Mouse (Mus musculus) embryonic stem cell, embryonic (primary cell): ENCODE results near the gene Dpysl5.

Source experiments
- CTCF ChIA-PET, 4 experiments: fragments of 300-600 bp in 2 of 4; fragments of 350-600 bp in 2 of 4; sonication (Branson Sonifier 250); formaldehyde crosslinking; loops; one replicate each; lab custom pipeline; 2022; ENCODE audit warnings: inconsistent platforms in 2 of 4; lab: Charles Lee
- POLR2A ChIA-PET, 4 experiments: fragments of 300-600 bp in 2 of 4; fragments of 350-600 bp in 2 of 4; sonication (Branson Sonifier 250); formaldehyde crosslinking; loops; one replicate each; lab custom pipeline; 2022; ENCODE audit warnings: antibody characterized with exemption in 4 of 4, inconsistent platforms in 1 of 4; lab: Charles Lee

Gene Dpysl5

GRCm38 (mm10) chr5:30681970-30682369, 29.4 kb upstream of the Dpysl5 start:
- ChIA-PET CTCF (no interaction called here), POLR2A (interaction anchor here in 1 of 4 experiments (0.8 to 8.3 kb wide), 5 partner anchors 10 to 268 kb away, joined by 3 to 118 read pairs (median 4); partner anchors contain the start of gene Cenpa)

- CTCF ChIA-PET: interaction anchor here in 1 of 4 experiments (1.5 to 1.6 kb wide), 2 partner anchors 36 to 292 kb away, joined by 3 to 4 read pairs; partner anchors contain the start of gene Slc35f6
Measured at GRCm38 (mm10) chr5:30682967-30683600, 28.3 kb upstream of the Dpysl5 start.

GRCm38 (mm10) chr5:30683993-30684392, 27.4 kb upstream of the Dpysl5 start:
- ChIA-PET CTCF (interaction anchor here in 2 of 4 experiments (0.6 to 1.6 kb wide), 3 partner anchors 37 to 293 kb away, joined by 3 to 6 read pairs (median 4); partner anchors contain the start of gene Slc35f6 (in 1 of the 2)), POLR2A (interaction anchor here in 1 of 4 experiments (1.6 to 2.1 kb wide), 2 partner anchors 17 to 30 kb away, joined by 4 to 7 read pairs; partner anchors contain the start of gene Cenpa)

More at GRCm38 (mm10) chr5:30682967-30683600, 28.3 kb upstream of the Dpysl5 start:
- POLR2A ChIA-PET: interaction anchor here in 1 of 4 experiments (1.6 to 8.3 kb wide), 3 partner anchors 16 to 31 kb away, joined by 4 to 118 read pairs (median 7); partner anchors contain the start of gene Cenpa

- POLR2A ChIA-PET: interaction anchor here in 3 of 4 experiments (0.6 to 3.0 kb wide), 5 partner anchors 10 to 451 kb away, joined by 3 to 14 read pairs (median 3); no protein-coding TSS in a partner anchor
- CTCF ChIA-PET: interaction anchor here (0.5 to 2.3 kb wide), 38 partner anchors 10 to 960 kb away, joined by 3 to 17 read pairs (median 3); partner anchors contain the start of genes Cenpa (in 1 of the 4) and Slc35f6 (in 1 of the 4)
Measured at GRCm38 (mm10) chr5:30686781-30687180, 24.6 kb upstream of the Dpysl5 start.

GRCm38 (mm10) chr5:30700361-30701000, 10.9 kb upstream of the Dpysl5 start:
- POLR2A ChIA-PET: interaction anchor here in 2 of 4 experiments (0.9 to 1.6 kb wide), 5 partner anchors 12 to 74 kb away, joined by 3 to 7 read pairs (median 3); no protein-coding TSS in a partner anchor

GRCm38 (mm10) chr5:30701373-30701772, 10.0 kb upstream of the Dpysl5 start:
- ChIA-PET POLR2A (interaction anchor here in 2 of 4 experiments (0.8 to 1.6 kb wide), 7 partner anchors 9 to 168 kb away, joined by 3 to 7 read pairs (median 3); partner anchors contain the start of gene Cenpa (in 1 of the 2)), CTCF (interaction anchor here in 3 of 4 experiments (0.6 to 2.5 kb wide), 6 partner anchors 8 to 273 kb away, joined by 3 to 9 read pairs (median 5); no protein-coding TSS in a partner anchor)

More at GRCm38 (mm10) chr5:30700361-30701000, 10.9 kb upstream of the Dpysl5 start:
- CTCF ChIA-PET: interaction anchor here in 3 of 4 experiments (0.6 to 2.5 kb wide), 6 partner anchors 9 to 274 kb away, joined by 3 to 9 read pairs (median 4); no protein-coding TSS in a partner anchor

- ChIA-PET POLR2A (interaction anchor here in 2 of 4 experiments (0.7 to 1.5 kb wide), 7 partner anchors 8 to 191 kb away, joined by 3 to 7 read pairs (median 3); partner anchors contain the start of gene Cenpa (in 1 of the 2)), CTCF (interaction anchor here in 2 of 4 experiments (0.9 to 2.5 kb wide), 2 partner anchors 8 to 10 kb away, joined by 3 to 9 read pairs; no protein-coding TSS in a partner anchor)
Measured at GRCm38 (mm10) chr5:30701866-30702265, 9.5 kb upstream of the Dpysl5 start.

- ChIA-PET CTCF (interaction anchor here (0.6 to 5.2 kb wide), 79 partner anchors 9 to 988 kb away, joined by 3 to 85 read pairs (median 4); partner anchors contain the start of genes Cgref1 (in 2 of the 4), Ost4 (in 2 of the 4), 1700001C02Rik (in 1 of the 4) and Atraid (in 1 of the 4)), POLR2A (interaction anchor here (0.6 to 1.9 kb wide), 36 partner anchors 9 to 510 kb away, joined by 3 to 8 read pairs (median 4); partner anchors contain the start of genes Atraid (in 1 of the 4), Emilin1 (in 1 of the 4), Gm29609 (in 1 of the 4) and Gtf3c2 (in 1 of the 4))
Measured at GRCm38 (mm10) chr5:30709744-30710383, 1.5 kb upstream of the Dpysl5 start.

GRCm38 (mm10) chr5:30710486-30710885, 878 bp upstream of the Dpysl5 start:
- ChIA-PET POLR2A (interaction anchor here in 3 of 4 experiments (0.6 to 1.9 kb wide), 23 partner anchors 8 to 338 kb away, joined by 3 to 8 read pairs (median 4); partner anchors contain the start of genes Atraid (in 1 of the 3), Emilin1 (in 1 of the 3), Ost4 (in 1 of the 3) and Slc5a6 (in 1 of the 3)), CTCF (interaction anchor here (0.7 to 5.2 kb wide), 39 partner anchors 9 to 338 kb away, joined by 3 to 85 read pairs (median 5); partner anchors contain the start of genes Atraid (in 1 of the 4), Cgref1 (in 1 of the 4), Khk (in 1 of the 4) and Ost4 (in 1 of the 4))

GRCm38 (mm10) chr5:30712002-30712390, 632 bp downstream of the Dpysl5 start:
- ChIA-PET POLR2A (interaction anchor here (0.6 to 2.5 kb wide), 50 partner anchors 8 to 481 kb away, joined by 3 to 25 read pairs (median 4); partner anchors contain the start of genes Agbl5 (in 2 of the 4), Cenpa (in 2 of the 4), Preb (in 2 of the 4) and Atraid (in 1 of the 4)), CTCF (interaction anchor here (0.5 to 5.2 kb wide), 18 partner anchors 11 to 590 kb away, joined by 3 to 85 read pairs (median 7); no protein-coding TSS in a partner anchor)

- POLR2A ChIA-PET: interaction anchor here (0.6 to 2.5 kb wide), 52 partner anchors 8 to 509 kb away, joined by 3 to 25 read pairs (median 4); partner anchors contain the start of genes Agbl5 (in 2 of the 4), Cenpa (in 2 of the 4), Preb (in 2 of the 4) and Atraid (in 1 of the 4)
- CTCF ChIA-PET: interaction anchor here (0.6 to 5.2 kb wide), 18 partner anchors 9 to 589 kb away, joined by 3 to 85 read pairs (median 6); no protein-coding TSS in a partner anchor
Measured at GRCm38 (mm10) chr5:30712441-30713298, 1.3 kb downstream of the Dpysl5 start.

GRCm38 (mm10) chr5:30713299-30713675, 1.9 kb downstream of the Dpysl5 start:
- POLR2A ChIA-PET: interaction anchor here (0.6 to 2.5 kb wide), 40 partner anchors 12 to 508 kb away, joined by 3 to 25 read pairs (median 4); partner anchors contain the start of genes Agbl5 (in 2 of the 4), Cenpa (in 2 of the 4), Preb (in 2 of the 4) and Atraid (in 1 of the 4)

GRCm38 (mm10) chr5:30713691-30714090, 2.3 kb downstream of the Dpysl5 start:
- POLR2A ChIA-PET: interaction anchor here in 3 of 4 experiments (0.6 to 2.5 kb wide), 17 partner anchors 23 to 507 kb away, joined by 3 to 25 read pairs (median 3); partner anchors contain the start of genes Agbl5 (in 1 of the 3) and Cenpa (in 1 of the 3)
- CTCF ChIA-PET: interaction anchor here in 3 of 4 experiments (0.5 to 5.2 kb wide), 7 partner anchors 12 to 409 kb away, joined by 3 to 85 read pairs (median 10); no protein-coding TSS in a partner anchor

More at GRCm38 (mm10) chr5:30713299-30713675, 1.9 kb downstream of the Dpysl5 start:
- CTCF ChIA-PET: interaction anchor here in 2 of 4 experiments (0.6 to 5.2 kb wide), 11 partner anchors 9 to 224 kb away, joined by 3 to 85 read pairs (median 7); no protein-coding TSS in a partner anchor

- ChIA-PET CTCF (interaction anchor here in 2 of 4 experiments (0.5 to 0.6 kb wide), 2 partner anchors 30 to 82 kb away, joined by 3 read pairs; no protein-coding TSS in a partner anchor), POLR2A (interaction anchor here in 1 of 4 experiments (0.8 kb wide), 1 partner anchor 59 kb away, joined by 3 read pairs; no protein-coding TSS in a partner anchor)
Measured at GRCm38 (mm10) chr5:30716311-30716710, 4.9 kb downstream of the Dpysl5 start.

- POLR2A ChIA-PET: no interaction called here
Measured at GRCm38 (mm10) chr5:30717506-30717905, 6.1 kb downstream of the Dpysl5 start.

More at GRCm38 (mm10) chr5:30717506-30717905, 6.1 kb downstream of the Dpysl5 start:
- CTCF ChIA-PET: interaction anchor here in 1 of 4 experiments (1.4 kb wide), 1 partner anchor 57 kb away, joined by 3 read pairs; no protein-coding TSS in a partner anchor
